Mouse (Mus musculus) testis, adult 10 weeks (tissue): Measurements from ENCODE around the gene Grb2. TPM values are rescaled to one million over a fixed set of nuclear protein-coding genes. Genes with fewer than 3 reads are reported as not detected.

Experiments used
- polyA plus RNA-seq: library from polyadenylated mRNA; stranded (reverse); fragments of 350-450 nt; fragmentation: Illumina TruSeq; extraction: RNeasy Lipid Tissue Mini Kit (QIAGEN cat#74804); gene quantifications from one replicate; pipeline ENCODE4 v1.2.3, GENCODE M21; 2014; ENCODE audit warnings: low read depth, low replicate concordance

Grb2 gene
- polyA plus RNA-seq, result 12.9 TPM

GRCm38 (mm10) chr11:115708209-115708876 lies at the start of gene Grb2:
Grb2 (minus strand) TSS chr11:115708597.

GRCm38 (mm10) chr11:115627705-115628464 lies 80.5 kb downstream of the Grb2 start, which contains the start of gene Slc25a19:
Slc25a19 (minus strand) TSS chr11:115628295.

GRCm38 (mm10) chr11:115612410-115613137 lies 95.8 kb downstream of the Grb2 start, which contains the start of gene Mif4gd:
Mif4gd (minus strand) TSS chr11:115612969.

DNA sequence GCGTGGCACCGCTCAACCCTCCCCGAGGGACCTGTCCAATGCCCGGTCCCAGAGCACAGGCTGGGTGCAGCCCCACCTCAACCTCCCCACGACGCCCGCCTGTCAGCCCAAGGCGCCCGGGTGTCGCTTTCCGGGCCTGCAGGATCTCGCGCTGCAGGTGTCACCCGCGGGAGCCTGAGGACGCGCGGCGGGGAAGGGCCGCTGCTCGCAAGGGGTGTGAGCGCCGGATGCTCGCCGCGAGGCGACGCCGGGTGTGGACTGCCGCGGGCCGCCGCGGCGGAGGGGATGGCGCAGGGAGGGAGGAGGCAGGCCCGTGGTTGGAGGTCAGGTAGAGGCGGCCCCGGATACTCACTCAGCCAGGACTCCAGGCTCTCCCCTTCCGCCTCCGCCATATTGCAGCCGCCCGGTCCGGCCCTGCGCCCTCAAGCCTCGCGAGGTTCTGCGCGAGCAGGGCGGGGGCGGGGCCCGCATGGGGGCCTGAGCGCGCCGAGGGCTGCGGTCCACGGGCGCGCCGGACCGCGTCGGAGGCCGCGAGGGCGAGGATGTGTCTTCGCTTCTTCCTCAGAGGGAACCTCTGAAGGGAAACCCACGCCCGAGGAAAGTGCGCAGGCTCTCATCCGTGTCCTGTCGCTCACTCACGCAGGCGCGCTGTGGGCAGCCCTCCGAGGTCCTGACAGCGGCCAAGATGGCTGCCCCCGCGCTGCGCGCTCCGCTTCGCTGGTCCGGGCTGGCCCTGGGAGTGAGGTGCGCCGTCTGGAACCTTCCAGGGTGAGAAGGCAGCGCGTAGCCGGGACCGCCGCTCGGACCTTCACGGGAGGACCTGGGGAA lies 104.7 kb downstream of the Grb2 start, which contains the start of the genes Mrps7 and Gga3:
Gene Mrps7, plus strand, starts transcription at position 450 of the 828 bp plus-strand sequence.
Gene Gga3, minus strand, starts transcription at position 576 of the 828 bp plus-strand sequence.

Other genes with a start within 250 kb of the Grb2 start
- gene Slc16a5, start 246.1 kb downstream of the Grb2 start, polyA plus RNA-seq, result 0.52 TPM
- gene Armc7, start 232.9 kb downstream of the Grb2 start, polyA plus RNA-seq, result 0.41 TPM
- gene Nt5c, start 216.7 kb downstream of the Grb2 start, polyA plus RNA-seq, result 2.5 TPM
- 114 TPM for gene Jpt1, start 194.2 kb downstream of the Grb2 start, polyA plus RNA-seq
- 627 TPM for gene Sumo2, start 172.3 kb downstream of the Grb2 start, polyA plus RNA-seq
- 39.0 TPM for gene Nup85, start 144.2 kb downstream of the Grb2 start, polyA plus RNA-seq
- gene Mrps7, start 104.7 kb downstream of the Grb2 start, polyA plus RNA-seq, result 2.1 TPM
- gene Gga3, start 104.5 kb downstream of the Grb2 start, polyA plus RNA-seq, result 4.0 TPM
- gene Mif4gd, start 95.6 kb downstream of the Grb2 start, polyA plus RNA-seq, result 80.0 TPM
- 1.8 TPM for gene Slc25a19, start 80.3 kb downstream of the Grb2 start, polyA plus RNA-seq
- gene Tmem94, start 56.8 kb upstream of the Grb2 start, polyA plus RNA-seq, result 1.6 TPM
- gene Caskin2, start 105.0 kb upstream of the Grb2 start, polyA plus RNA-seq, result 0.13 TPM
- not detected for gene Tsen54, start 106.1 kb upstream of the Grb2 start, polyA plus RNA-seq
- not detected for gene Llgl2, start 115.5 kb upstream of the Grb2 start, polyA plus RNA-seq
- gene Myo15b, start 149.8 kb upstream of the Grb2 start, polyA plus RNA-seq, result 1.1 TPM
- not detected for gene Smim5, start 191.4 kb upstream of the Grb2 start, polyA plus RNA-seq
- gene Smim6, start 203.4 kb upstream of the Grb2 start, polyA plus RNA-seq, result 5.2 TPM
- 8.4 TPM for gene Sap30bp, start 224.7 kb upstream of the Grb2 start, polyA plus RNA-seq
- 3.5 TPM for gene Recql5, start 224.9 kb upstream of the Grb2 start, polyA plus RNA-seq